Mouse (Mus musculus) heart, postnatal 0 days (tissue): ENCODE measurements around the gene Rnf34. TPM values are rescaled to one million over a fixed set of nuclear protein-coding genes. Genes with fewer than 3 reads are reported as not detected.

Source experiments
- ATAC-seq: fragments of 200-750 bp; cut with Nextera tagmentation; 2 replicates; pipeline ENCODE4 v1.8.0; 2017; ENCODE audit warnings: low read depth, moderate number of reproducible peaks, moderate library complexity; ENCODE audit not compliant: insufficient read depth
- DNase-seq: peaks from one replicate; pipeline ENCODE4 v3.0.0-alpha.2; 2016; ENCODE audit warnings: low spot score
- H3K27ac ChIP-seq: fragments of 300-500 bp; sonication (generic); 2 replicates; pipeline ENCODE4 v1.5.1; 2014; ENCODE audit warnings: low read depth, mild to moderate bottlenecking
- H3K27me3 ChIP-seq: fragments of 300-500 bp; sonication (generic); 2 replicates; pipeline ENCODE4 v1.6.1; 2014; ENCODE audit warnings: low read length, mixed read lengths; ENCODE audit not compliant: control insufficient read depth, insufficient read depth
- H3K36me3 ChIP-seq: fragments of 300-500 bp; sonication (generic); replicated peaks from 2 replicates; pipeline ENCODE4 v1.6.1; 2014; ENCODE audit warnings: low read length, mixed read lengths; ENCODE audit not compliant: control insufficient read depth, insufficient read depth
- H3K4me1 ChIP-seq: fragments of 300-500 bp; sonication (generic); 2 replicates; pipeline ENCODE4 v1.6.1; 2014; ENCODE audit warnings: antibody characterized with exemption; ENCODE audit not compliant: control insufficient read depth, insufficient read depth
- H3K4me2 ChIP-seq: fragments of 300-500 bp; sonication (generic); 2 replicates; pipeline ENCODE4 v1.6.1; 2014; ENCODE audit warnings: low read depth, mild to moderate bottlenecking, low read length, moderate library complexity
- H3K4me3 ChIP-seq: fragments of 300-500 bp; sonication (generic); 2 replicates; pipeline ENCODE4 v1.5.1; 2014; ENCODE audit warnings: low read depth, low read length
- H3K9ac ChIP-seq: fragments of 300-500 bp; sonication (generic); replicated peaks from 2 replicates; pipeline ENCODE4 v1.6.1; 2014; ENCODE audit warnings: low read depth, low read length, mixed read lengths
- H3K9me3 ChIP-seq: fragments of 300-500 bp; sonication (generic); replicated peaks from 2 replicates; pipeline ENCODE4 v1.6.1; 2016; ENCODE audit warnings: low read length; ENCODE audit not compliant: control insufficient read depth
- CTCF ChIP-seq: IDR thresholded peaks from 2 replicates; pipeline ENCODE4 v1.5.1; 2016; ENCODE audit warnings: antibody characterized with exemption, control low read depth, low read depth
- EP300 ChIP-seq: IDR thresholded peaks from 2 replicates; pipeline ENCODE4 v1.6.1; 2016; ENCODE audit warnings: antibody characterized with exemption, low read depth
- WGBS: fragments of 180-500 bp; shearing (Covaris S2); extraction: QIAGEN DNeasy Blood & Tissue Kit; methylation state at CpG from one replicate; pipeline ENCODE4 v1.1.7; 2014; 5-methylcytosine and 5-hydroxymethylcytosine counted together
- polyA plus RNA-seq: library from polyadenylated mRNA; unstranded; fragments of >200 nt; fragmentation: Nextera tagmentation; extraction: Ambion mirVana; gene quantifications from 2 replicates; pipeline ENCODE4 v1.2.1, GENCODE M21; 2015
- total RNA-seq: library from RNA; depleted of rRNA; stranded (reverse); fragments of >200 nt; gene quantifications from 2 replicates; pipeline ENCODE4 v1.2.3, GENCODE M21; 2014; ENCODE audit warnings: low replicate concordance; rRNA removed

Gene Rnf34
- total RNA-seq (20.2 and 23.4 TPM in 2 replicates), polyA plus RNA-seq (24.9 and 28.4 TPM in 2 replicates)

- H3K9me3 ChIP-seq: no peaks in the 10 kb centered on the region
- WGBS: 1% methylated on average over 59 of the region's 61 CpGs
- peak within 1 kb of the TSS; percentile 98 for H3K27ac ChIP-seq
- no peak for TF ChIP-seq CTCF
- TF ChIP-seq EP300: no peak
- H3K36me3 ChIP-seq: no peaks in the 10 kb centered on the region
- H3K4me1 ChIP-seq: peaks cover 9% of the 10 kb centered on the region; the same call in 1 of the 2 replicates
- DNase-seq (peak; percentile 100), ATAC-seq (peak; percentile 99)
- H3K4me3 ChIP-seq: peak within 1 kb of the TSS; percentile 94
- H3K9ac ChIP-seq: peak within 1 kb of the TSS; percentile 94
- peak within 1 kb of the TSS; percentile 96 for H3K4me2 ChIP-seq
- no peaks in the 10 kb centered on the region for H3K27me3 ChIP-seq
These were observed at the start of gene Rnf34 for GRCm38 (mm10) chr5:122849521-122850318. Gene Rnf34 (plus strand): TSS chr5:122850048.

DNA sequence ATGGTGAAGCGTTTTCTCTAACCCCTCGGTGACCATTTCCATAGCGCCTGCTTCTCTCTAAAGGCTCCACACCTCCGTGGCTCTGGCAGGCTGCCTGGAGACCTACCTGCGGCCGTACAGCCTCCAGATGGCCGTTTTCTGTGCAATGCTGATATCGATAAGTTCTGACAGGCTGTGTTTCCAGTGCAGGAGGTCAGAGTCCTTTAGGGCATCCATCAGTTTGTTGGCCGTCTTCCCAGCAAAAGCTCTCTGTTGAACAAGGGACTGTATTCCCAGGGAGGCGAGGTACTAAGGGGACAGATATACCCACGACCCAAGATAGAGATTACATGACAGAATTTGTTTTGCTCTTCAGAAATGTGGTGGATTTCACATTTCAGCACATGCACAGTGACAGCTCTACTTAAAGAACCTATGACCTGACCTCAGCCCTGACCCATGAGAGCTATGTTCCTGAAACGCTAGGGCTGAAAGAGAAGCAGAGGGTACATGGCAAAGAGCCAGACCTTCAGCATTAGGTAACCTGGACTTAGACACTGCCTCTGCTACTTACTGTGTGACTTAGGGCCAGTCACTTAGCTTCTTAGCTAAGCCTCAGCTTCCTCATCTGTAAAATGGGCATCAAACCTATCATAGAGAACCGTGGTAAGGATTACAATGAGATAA is 49.4 kb upstream of the Rnf34 start:
- no peaks in the 10 kb centered on the region for H3K9me3 ChIP-seq
- ATAC-seq: peak; percentile 43; the same call in 1 of the 2 replicates
- H3K9ac ChIP-seq: no peak overlapping the region
- H3K27me3 ChIP-seq: no peaks in the 10 kb centered on the region
- WGBS: 30% methylated on average over 13 of the region's 13 CpGs
- peaks cover 25% of the 10 kb centered on the region for H3K4me1 ChIP-seq
- H3K27ac ChIP-seq: peak overlapping the region; percentile 43
- no peak overlapping the region for H3K4me3 ChIP-seq
- peaks cover 78% of the 10 kb centered on the region for H3K36me3 ChIP-seq
- no peak overlapping the region for H3K4me2 ChIP-seq
- no peak for TF ChIP-seq CTCF
- no peak for TF ChIP-seq EP300
- peak; percentile 50 for DNase-seq

DNA sequence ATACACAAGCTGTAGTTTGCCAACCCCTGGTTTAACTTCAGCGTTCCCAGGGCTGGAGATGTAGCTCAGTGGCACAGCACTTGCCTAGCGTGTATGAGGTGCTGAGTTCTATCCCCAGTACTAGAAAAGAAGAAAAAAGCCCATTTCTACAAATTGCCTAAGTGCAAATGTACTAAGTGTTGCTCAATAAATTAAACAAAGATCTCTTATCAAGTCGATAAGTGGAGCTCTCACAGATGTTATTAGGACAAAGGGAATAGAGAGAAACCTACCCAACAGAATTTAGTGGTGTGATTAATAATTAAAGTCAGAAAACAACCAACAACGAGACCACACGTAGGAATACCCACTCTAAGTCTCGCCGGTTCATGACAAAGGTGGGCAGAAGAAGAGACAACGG is 48.2 kb upstream of the Rnf34 start:
- no peak overlapping the region for H3K4me2 ChIP-seq
- WGBS: 95% methylated on average over 8 of the region's 8 CpGs
- no peaks in the 10 kb centered on the region for H3K27me3 ChIP-seq
- no peaks in the 10 kb centered on the region for H3K9me3 ChIP-seq
- peaks cover 25% of the 10 kb centered on the region for H3K4me1 ChIP-seq
- TF ChIP-seq CTCF (no peak), EP300 (no peak)
- H3K9ac ChIP-seq: no peak overlapping the region
- peaks cover 81% of the 10 kb centered on the region for H3K36me3 ChIP-seq
- peak overlapping the region; percentile 64; the same call in 1 of the 2 replicates for H3K27ac ChIP-seq
- ATAC-seq (no peak), DNase-seq (no peak)
- H3K4me3 ChIP-seq: no peak overlapping the region

GRCm38 (mm10) chr5:122802706-122803105 is 47.1 kb upstream of the Rnf34 start:
- 0 out of 2 replicates have a peak, but pooled peaks have one; percentile 21 for ATAC-seq
- 48% methylated on average over 9 of the region's 9 CpGs for WGBS
- peaks cover 25% of the 10 kb centered on the region for H3K4me1 ChIP-seq
- no peak overlapping the region for H3K9ac ChIP-seq
- no peaks in the 10 kb centered on the region for H3K27me3 ChIP-seq
- no peak for DNase-seq
- no peak for TF ChIP-seq EP300
- no peak for TF ChIP-seq CTCF
- H3K36me3 ChIP-seq: peaks cover 86% of the 10 kb centered on the region
- H3K9me3 ChIP-seq: no peaks in the 10 kb centered on the region
- no peak overlapping the region for H3K4me3 ChIP-seq
- peak overlapping the region; percentile 64 for H3K27ac ChIP-seq
- H3K4me2 ChIP-seq: no peak overlapping the region

GRCm38 (mm10) chr5:122805503-122805902 is 44.3 kb upstream of the Rnf34 start:
- DNase-seq (no peak), ATAC-seq (no peak)
- H3K27ac ChIP-seq: no peak overlapping the region
- H3K4me1 ChIP-seq: peaks cover 9% of the 10 kb centered on the region; the same call in 1 of the 2 replicates
- TF ChIP-seq CTCF (peak; percentile 36), EP300 (no peak)
- no peaks in the 10 kb centered on the region for H3K9me3 ChIP-seq
- no peak overlapping the region for H3K9ac ChIP-seq
- H3K4me2 ChIP-seq: no peak overlapping the region
- no peak overlapping the region for H3K4me3 ChIP-seq
- peaks cover 90% of the 10 kb centered on the region for H3K36me3 ChIP-seq
- 51% methylated on average over 3 of the region's 3 CpGs for WGBS
- H3K27me3 ChIP-seq: no peaks in the 10 kb centered on the region
